In the genomic region with DNA sequence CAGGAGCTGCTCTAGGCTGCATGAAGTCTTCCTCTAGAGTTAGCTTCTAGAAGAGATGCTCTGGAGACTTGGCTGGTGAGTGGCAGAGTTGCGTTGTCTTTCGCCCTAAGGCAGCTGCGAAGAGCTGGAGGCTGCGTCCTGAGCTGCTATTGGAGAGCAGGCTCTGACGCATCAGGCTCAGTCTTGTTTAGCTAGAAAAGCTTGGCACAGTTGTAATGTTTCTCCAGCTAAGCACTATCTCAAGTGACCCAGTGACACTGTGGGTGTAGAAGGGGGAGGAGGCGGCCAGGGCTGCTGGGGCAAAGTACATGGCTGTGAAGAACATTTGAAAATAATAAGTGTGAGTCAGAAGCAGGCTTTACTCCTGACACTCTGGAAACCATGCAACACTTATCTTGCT, we compare ENCODE assay signal across 9 mouse cellular contexts. TPM values are rescaled to one million over a fixed set of nuclear protein-coding genes. Genes with fewer than 3 reads are reported as not detected.
DNase-seq lines count a peak whose midpoint lies in the region; ATAC-seq and TF ChIP-seq lines count a peak whose summit lies in the region.
"Had no signal": no experiment of that assay in that cellular context is flagged by ENCODE, and none has a peak within 500 bp of the region (broad histone marks: within the 10 kb centered on the region; RNA-seq: fewer than 3 reads in every experiment).

No protein-coding gene starts in this region.

- no peaks in the 10 kb centered on the region for H3K9me3 ChIP-seq in lung, embryonic 15.5 days
- H3K9me3 ChIP-seq in forebrain, postnatal 0 days (ENCODE audit: low read length), result no peaks in the 10 kb centered on the region
- H3K9me3 ChIP-seq: neural tube, embryonic 13.5 days had no signal

- H3K27ac ChIP-seq in lung, embryonic 15.5 days, result no peak overlapping the region
- H3K27ac ChIP-seq in forebrain, postnatal 0 days (ENCODE audit: low read depth, low read length), result no peak overlapping the region
- H3K27ac ChIP-seq: neural tube, embryonic 13.5 days had no signal

- H3K4me1 ChIP-seq in lung, embryonic 15.5 days, result peaks cover 21% of the 10 kb centered on the region
- H3K4me1 ChIP-seq in forebrain, postnatal 0 days (ENCODE audit: insufficient read depth), result no peaks in the 10 kb centered on the region
- H3K4me1 ChIP-seq: neural tube, embryonic 13.5 days had no signal

- no peaks in the 10 kb centered on the region for H3K27me3 ChIP-seq in lung, embryonic 15.5 days
- no peaks in the 10 kb centered on the region for H3K27me3 ChIP-seq in forebrain, postnatal 0 days (ENCODE audit: insufficient read depth, low read length)
- H3K27me3 ChIP-seq: neural tube, embryonic 13.5 days had no signal

- no peaks in the 10 kb centered on the region for H3K36me3 ChIP-seq in lung, embryonic 15.5 days
- no peaks in the 10 kb centered on the region for H3K36me3 ChIP-seq in forebrain, postnatal 0 days (ENCODE audit: insufficient read depth)
- H3K36me3 ChIP-seq: neural tube, embryonic 13.5 days had no signal

- H3K9ac ChIP-seq in lung, embryonic 15.5 days, result no peak overlapping the region
- H3K9ac ChIP-seq in forebrain, postnatal 0 days, result no peak overlapping the region
- H3K9ac ChIP-seq: neural tube, embryonic 13.5 days had no signal

- ATAC-seq in lung, embryonic 15.5 days (ENCODE audit: borderline replicate concordance, extremely low read depth, low FRiP score, low TSS enrichment), result peak; percentile 93
- no peak for ATAC-seq in megakaryocyte-erythroid progenitor cell, adult 5-6 weeks (replicated peaks; ENCODE audit: low FRiP score, low TSS enrichment, poor library complexity, severe bottlenecking)
- no peak for ATAC-seq in forebrain, postnatal 0 days

- H3K4me2 ChIP-seq in lung, embryonic 15.5 days, result no peak overlapping the region
- no peak overlapping the region for H3K4me2 ChIP-seq in forebrain, postnatal 0 days (ENCODE audit: low read depth)
- H3K4me2 ChIP-seq: neural tube, embryonic 13.5 days had no signal

- peak; percentile 43 to 81 for DNase-seq in urinary bladder, adult 18-20 months (ENCODE audit: low spot score in 2 of 2)
- no peak for DNase-seq in urinary bladder, postnatal 10 days (ENCODE audit: low spot score)
- DNase-seq in heart, postnatal 4 days, result peak; percentile 68
- no peak for DNase-seq in thymus, postnatal 10 days (ENCODE audit: low spot score in 2 of 2)
- no peak for DNase-seq in cerebellum, adult 11-12 months
- DNase-seq in forebrain, postnatal 0 days, result no peak

- 24% methylated on average over 6 of the region's 6 CpGs for WGBS in lung, embryonic 15.5 days
- whole genome bisulfite sequencing in forebrain, postnatal 0 days, result 84% methylated on average over 6 of the region's 6 CpGs

- H3K4me3 ChIP-seq in lung, embryonic 15.5 days, result no peak overlapping the region
- no peak overlapping the region for H3K4me3 ChIP-seq in forebrain, postnatal 0 days (ENCODE audit: low read depth, low read length)
- H3K4me3 ChIP-seq: neural tube, embryonic 13.5 days had no signal

- TF ChIP-seq CTCF in forebrain, postnatal 0 days (IDR thresholded peaks at IDR 0.05; ENCODE audit: low read depth), result no peak

RNA-seq across cellular contexts. Expression of a gene that starts 48.5 kb away (rescaled TPM):
- total RNA-seq in heart, postnatal 4 days (2021), result 1 to 10 TPM; 8.0 to 9.1 TPM
- 7.1 and 9.3 TPM in 2 replicates for polyA plus RNA-seq in lung, embryonic 15.5 days (2015; fragmentation: Nextera tagmentation; extraction: Ambion mirVana)
- not detected in 2 replicates for total RNA-seq in megakaryocyte-erythroid progenitor cell, adult 5-6 weeks (2014; fragmentation: Nextera tagmentation)
- total RNA-seq in megakaryocyte-erythroid progenitor cell, adult 5-6 weeks (2017), result not detected in 2 replicates
- total RNA-seq in forebrain, postnatal 0 days (2014; rRNA removed), result 15.3 and 19.4 TPM in 2 replicates
- 5.4 and 6.6 TPM in 2 replicates for polyA plus RNA-seq in forebrain, postnatal 0 days (2015; fragmentation: Nextera tagmentation; extraction: Ambion mirVana)

Comparison
In these comparisons a context has a peak if more than half of its experiments do, and no peak if none do; other contexts are left out.
1. DNase-seq: peak in urinary bladder, adult 18-20 months (2 of 2) and heart, postnatal 4 days (single experiment); none in urinary bladder, postnatal 10 days (single experiment), thymus, postnatal 10 days (0 of 2), cerebellum, adult 11-12 months (single experiment) and forebrain, postnatal 0 days (single experiment).
2. RNA of a gene that starts 48.5 kb away (total RNA-seq): 15.3 to 19.4 TPM in forebrain, postnatal 0 days and 8.0 to 9.1 TPM in heart, postnatal 4 days; not detected in megakaryocyte-erythroid progenitor cell, adult 5-6 weeks; every median in the first group is over 4 times any median in the second.